Mouse (Mus musculus): ENCODE measurements at regions not wholly inside any gene's neighbourhood (a gene's known extent, or its start where the extent isn't known, plus 50 kb on each side); places are given as distances from the start of the nearest gene placed in this dataset.

DNA sequence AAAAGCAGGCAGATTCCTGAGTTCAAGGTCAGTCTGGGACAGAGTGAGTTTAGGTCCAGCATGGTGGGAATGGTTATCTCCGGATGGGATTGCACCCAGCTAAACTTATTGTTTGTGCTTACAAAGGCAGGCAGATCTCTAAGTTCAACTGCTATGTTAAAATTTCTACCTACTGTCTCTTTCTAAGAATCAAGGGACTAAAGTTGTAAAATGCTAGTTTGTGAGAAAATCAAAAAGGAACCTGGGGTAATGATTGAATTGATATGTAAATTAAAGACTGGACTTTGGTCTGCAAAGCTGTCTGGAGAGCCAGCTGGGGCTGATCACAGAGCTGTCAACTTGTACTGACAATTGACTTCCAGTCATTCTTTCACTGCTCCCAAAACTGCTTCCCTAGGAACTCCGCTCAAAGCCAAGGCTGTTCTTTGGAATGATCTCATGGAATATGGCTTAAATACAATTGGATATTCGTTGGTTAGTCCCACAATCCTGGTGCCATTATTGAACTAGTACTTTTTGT is 90.7 kb upstream of the Tcerg1l start:
- Histone ChIP-seq H3K27me3 (ENCODE audit: control insufficient read depth, insufficient read depth, low read length) (no peaks in the 10 kb centered on the region), H3K36me3 (replicated peaks; ENCODE audit: control insufficient read depth, insufficient read depth, low read depth) (no peaks in the 10 kb centered on the region), H3K27ac (no peak overlapping the region), H3K9ac (replicated peaks) (no peak overlapping the region), H3K9me3 (ENCODE audit: control insufficient read depth, low read length) (no peaks in the 10 kb centered on the region), H3K4me1 (replicated peaks; ENCODE audit: control insufficient read depth in 2 of 2, insufficient read depth in 2 of 2, low read length in 1 of 2) (no peaks in the 10 kb centered on the region), H3K4me3 (ENCODE audit: insufficient read depth in 1 of 2, low read depth in 2 of 2, low read length in 2 of 2) (no peak overlapping the region), H3K4me2 (ENCODE audit: low read depth) (no peak overlapping the region)
- DNase-seq (ENCODE audit: low read depth in 3 of 3, low spot score in 3 of 3) (no peak), ATAC-seq (ENCODE audit: insufficient read depth) (no peak)
- 44% methylated on average over 3 of the region's 3 CpGs for WGBS (ENCODE audit: insufficient replicate concordance)
- TF ChIP-seq EP300 (IDR thresholded peaks at IDR 0.05; ENCODE audit: low read depth) (no peak), CTCF (IDR thresholded peaks at IDR 0.05; ENCODE audit: low read depth) (no peak)

DNA sequence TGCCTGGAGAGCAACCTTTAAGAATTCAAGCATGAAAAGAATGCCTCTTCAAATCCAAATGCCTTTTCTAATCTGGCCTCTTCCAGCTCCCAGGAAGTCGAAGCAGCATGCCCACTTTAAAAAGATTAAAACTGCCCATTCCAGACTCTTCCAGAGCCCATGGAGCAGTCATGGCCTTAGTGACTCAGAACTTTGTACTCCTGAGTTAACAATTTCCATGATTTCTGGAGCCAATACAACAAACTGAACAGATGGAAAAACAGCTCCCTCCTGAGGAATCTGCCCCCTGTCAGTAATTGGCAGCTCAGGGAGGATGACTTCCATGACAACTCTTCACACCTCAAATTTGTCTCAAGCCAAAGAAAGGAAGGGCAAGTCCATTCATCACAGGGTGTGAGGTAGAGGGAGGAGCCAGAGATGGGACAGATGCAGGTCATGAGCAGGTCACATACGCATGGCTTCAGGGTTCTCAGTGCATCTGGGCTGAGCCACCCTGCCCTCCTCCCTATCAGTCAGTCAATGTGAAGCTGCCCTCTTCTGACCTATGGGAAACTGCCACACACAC is 75.4 kb upstream of the Tcerg1l start:
- H3K4me1 ChIP-seq (replicated peaks; ENCODE audit: control insufficient read depth in 2 of 2, insufficient read depth in 2 of 2, low read length in 1 of 2) = no peaks in the 10 kb centered on the region
- no peak overlapping the region for H3K27ac ChIP-seq
- ATAC-seq (ENCODE audit: insufficient read depth) (no peak), DNase-seq (ENCODE audit: low read depth in 3 of 3, low spot score in 3 of 3) (no peak)
- H3K9me3 ChIP-seq (ENCODE audit: control insufficient read depth, low read length) = no peaks in the 10 kb centered on the region
- TF ChIP-seq EP300 (IDR thresholded peaks at IDR 0.05; ENCODE audit: low read depth) = no peak
- H3K4me2 ChIP-seq (ENCODE audit: low read depth) = no peak overlapping the region
- H3K27me3 ChIP-seq (ENCODE audit: control insufficient read depth, insufficient read depth, low read length) = no peaks in the 10 kb centered on the region
- 52% methylated on average over 2 of the region's 2 CpGs for WGBS (ENCODE audit: insufficient replicate concordance)
- no peaks in the 10 kb centered on the region for H3K36me3 ChIP-seq (replicated peaks; ENCODE audit: control insufficient read depth, insufficient read depth, low read depth)
- H3K9ac ChIP-seq (replicated peaks) = no peak overlapping the region
- H3K4me3 ChIP-seq (ENCODE audit: insufficient read depth in 1 of 2, low read depth in 2 of 2, low read length in 2 of 2) = no peak overlapping the region

DNA sequence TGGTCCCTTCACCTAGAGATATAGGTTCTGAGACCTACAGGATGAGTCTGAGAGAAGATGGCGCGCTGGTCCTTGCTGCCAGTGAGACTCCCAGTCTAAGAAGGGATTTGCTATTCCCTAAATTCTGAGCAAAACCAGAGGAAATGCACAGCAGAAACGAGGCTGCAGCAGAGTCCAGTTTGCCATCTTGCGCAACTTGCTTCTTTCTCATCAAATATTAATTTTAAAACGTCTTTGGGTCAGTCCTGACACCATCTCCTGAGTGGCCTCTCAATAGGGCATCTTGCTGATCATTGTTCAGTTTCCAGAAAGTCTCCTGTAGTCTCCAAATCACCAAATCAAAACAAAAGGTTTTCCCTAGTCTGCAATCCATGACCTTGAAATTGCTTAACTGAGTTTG is 74.8 kb upstream of the Tcerg1l start:
- Histone ChIP-seq H3K27ac (no peak overlapping the region), H3K36me3 (replicated peaks; ENCODE audit: control insufficient read depth, insufficient read depth, low read depth) (no peaks in the 10 kb centered on the region), H3K4me1 (replicated peaks; ENCODE audit: control insufficient read depth in 2 of 2, insufficient read depth in 2 of 2, low read length in 1 of 2) (no peaks in the 10 kb centered on the region), H3K9ac (replicated peaks) (no peak overlapping the region), H3K4me2 (ENCODE audit: low read depth) (no peak overlapping the region), H3K27me3 (ENCODE audit: control insufficient read depth, insufficient read depth, low read length) (no peaks in the 10 kb centered on the region), H3K4me3 (ENCODE audit: insufficient read depth in 1 of 2, low read depth in 2 of 2, low read length in 2 of 2) (no peak overlapping the region), H3K9me3 (ENCODE audit: control insufficient read depth, low read length) (no peaks in the 10 kb centered on the region)
- ATAC-seq (ENCODE audit: insufficient read depth) (no peak), DNase-seq (ENCODE audit: low read depth in 3 of 3, low spot score in 3 of 3) (no peak)
- no peak for TF ChIP-seq CTCF (IDR thresholded peaks at IDR 0.05; ENCODE audit: low read depth)
- no peak for TF ChIP-seq EP300 (IDR thresholded peaks at IDR 0.05; ENCODE audit: low read depth)
- WGBS (ENCODE audit: insufficient replicate concordance) = 51% methylated on average over 5 of the region's 5 CpGs

DNA sequence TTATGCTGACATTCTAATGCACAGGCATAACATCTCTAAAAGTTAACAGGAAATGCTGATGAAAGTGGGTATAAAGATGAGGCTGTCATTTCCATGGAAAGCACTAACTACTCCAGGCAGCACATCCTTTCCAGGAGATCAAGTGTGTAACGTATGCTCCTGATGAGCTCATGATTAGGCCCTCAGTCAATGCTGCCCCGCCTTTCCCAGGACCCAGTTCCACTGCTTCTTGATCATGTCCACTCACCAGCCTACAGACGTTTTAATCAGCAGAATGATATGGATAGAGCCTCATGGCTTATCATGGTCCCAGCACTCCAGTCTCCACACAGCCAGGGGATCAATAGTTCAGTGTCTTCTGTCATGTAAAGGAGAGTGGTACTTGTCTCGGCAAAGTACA is 71.7 kb upstream of the Tcerg1l start:
- Histone ChIP-seq H3K9me3 (ENCODE audit: control insufficient read depth, low read length) (no peaks in the 10 kb centered on the region), H3K27me3 (ENCODE audit: control insufficient read depth, insufficient read depth, low read length) (no peaks in the 10 kb centered on the region), H3K27ac (no peak overlapping the region), H3K4me1 (replicated peaks; ENCODE audit: control insufficient read depth in 2 of 2, insufficient read depth in 2 of 2, low read length in 1 of 2) (no peaks in the 10 kb centered on the region), H3K36me3 (replicated peaks; ENCODE audit: control insufficient read depth, insufficient read depth, low read depth) (no peaks in the 10 kb centered on the region), H3K4me2 (ENCODE audit: low read depth) (no peak overlapping the region), H3K4me3 (ENCODE audit: insufficient read depth in 1 of 2, low read depth in 2 of 2, low read length in 2 of 2) (no peak overlapping the region), H3K9ac (replicated peaks) (no peak overlapping the region)
- no peak for DNase-seq (ENCODE audit: low read depth in 3 of 3, low spot score in 3 of 3)
- TF ChIP-seq EP300 (IDR thresholded peaks at IDR 0.05; ENCODE audit: low read depth) (no peak), CTCF (IDR thresholded peaks at IDR 0.05; ENCODE audit: low read depth) (no peak)
- no peak for ATAC-seq (ENCODE audit: insufficient read depth)
- WGBS (ENCODE audit: insufficient replicate concordance) = 57% methylated on average over 4 of the region's 4 CpGs

DNA sequence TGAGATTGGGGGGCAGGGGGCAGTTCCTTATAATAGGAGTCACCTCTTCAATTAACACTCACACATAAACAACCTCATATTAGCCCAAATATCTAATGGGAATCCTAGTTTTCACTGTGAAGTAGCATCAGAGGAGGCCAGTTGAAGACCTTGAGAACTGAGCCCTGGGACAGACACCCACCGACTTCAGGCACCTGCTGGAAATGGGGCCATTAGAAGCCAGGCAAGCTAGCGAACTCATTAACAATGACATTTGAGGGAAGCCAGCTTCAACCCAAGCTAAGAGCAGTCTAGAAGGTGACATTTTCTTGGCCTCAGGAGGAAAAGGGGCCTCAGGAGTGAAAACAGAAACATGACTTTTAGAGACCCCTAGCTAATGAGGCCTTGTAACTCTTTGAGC is 70.9 kb upstream of the Tcerg1l start:
- DNase-seq (ENCODE audit: low read depth in 3 of 3, low spot score in 3 of 3) (no peak), ATAC-seq (ENCODE audit: insufficient read depth) (no peak)
- Histone ChIP-seq H3K4me1 (replicated peaks; ENCODE audit: control insufficient read depth in 2 of 2, insufficient read depth in 2 of 2, low read length in 1 of 2) (no peaks in the 10 kb centered on the region), H3K9ac (replicated peaks) (no peak overlapping the region), H3K4me3 (ENCODE audit: insufficient read depth in 1 of 2, low read depth in 2 of 2, low read length in 2 of 2) (no peak overlapping the region), H3K27me3 (ENCODE audit: control insufficient read depth, insufficient read depth, low read length) (no peaks in the 10 kb centered on the region), H3K4me2 (ENCODE audit: low read depth) (no peak overlapping the region), H3K27ac (no peak overlapping the region), H3K9me3 (ENCODE audit: control insufficient read depth, low read length) (no peaks in the 10 kb centered on the region), H3K36me3 (replicated peaks; ENCODE audit: control insufficient read depth, insufficient read depth, low read depth) (no peaks in the 10 kb centered on the region)
- 66% methylated on average over 2 of the region's 2 CpGs for WGBS (ENCODE audit: insufficient replicate concordance)
- TF ChIP-seq CTCF (IDR thresholded peaks at IDR 0.05; ENCODE audit: low read depth) (no peak), EP300 (IDR thresholded peaks at IDR 0.05; ENCODE audit: low read depth) (no peak)
